Mouse (Mus musculus) heart, embryonic 13.5 days (tissue): Measurements from ENCODE around the gene Scfd2. TPM values are rescaled to one million over a fixed set of nuclear protein-coding genes. Genes with fewer than 3 reads are reported as not detected.

Source experiments
- ATAC-seq: fragments of 200-750 bp; cut with Nextera tagmentation; 2 replicates; pipeline ENCODE4 v1.8.0; 2017; ENCODE audit warnings: moderate TSS enrichment; ENCODE audit not compliant: insufficient number of reproducible peaks, low FRiP score, low TSS enrichment; ENCODE audit errors: extremely low read depth
- H3K27ac ChIP-seq: fragments of 300-500 bp; sonication (generic); replicated peaks from 2 replicates; pipeline ENCODE4 v1.5.1; 2015; ENCODE audit warnings: moderate library complexity, mild to moderate bottlenecking, inconsistent platforms
- H3K27me3 ChIP-seq: fragments of 300-500 bp; sonication (generic); replicated peaks from 2 replicates; pipeline ENCODE4 v1.6.1; 2015; ENCODE audit warnings: mild to moderate bottlenecking, inconsistent platforms
- H3K36me3 ChIP-seq: fragments of 300-500 bp; sonication (generic); 2 replicates; pipeline ENCODE4 v1.6.1; 2015; ENCODE audit warnings: mild to moderate bottlenecking, inconsistent platforms
- H3K4me1 ChIP-seq: fragments of 300-500 bp; sonication (generic); 2 replicates; pipeline ENCODE4 v1.6.1; 2015; ENCODE audit warnings: inconsistent platforms
- H3K4me2 ChIP-seq: fragments of 300-500 bp; sonication (generic); 2 replicates; pipeline ENCODE4 v1.6.1; 2015; ENCODE audit warnings: inconsistent platforms, mild to moderate bottlenecking, moderate library complexity
- H3K4me3 ChIP-seq: fragments of 300-500 bp; sonication (generic); 2 replicates; pipeline ENCODE4 v1.5.1; 2015; ENCODE audit warnings: moderate library complexity, mild to moderate bottlenecking, inconsistent platforms
- H3K9ac ChIP-seq: fragments of 300-500 bp; sonication (generic); 2 replicates; pipeline ENCODE4 v1.6.1; 2015; ENCODE audit warnings: inconsistent platforms, mild to moderate bottlenecking, moderate library complexity
- H3K9me3 ChIP-seq: fragments of 300-500 bp; sonication (generic); 2 replicates; pipeline ENCODE4 v1.6.1; 2016; ENCODE audit warnings: inconsistent platforms
- WGBS: fragments of 180-500 bp; shearing (Covaris S2); methylation state at CpG from one replicate; pipeline ENCODE4 v1.1.7; 2015; ENCODE audit warnings: mixed read lengths; 5-methylcytosine and 5-hydroxymethylcytosine counted together
- polyA plus RNA-seq: library from polyadenylated mRNA; unstranded; fragments of >200 nt; fragmentation: Nextera tagmentation; extraction: Ambion mirVana; gene quantifications from 2 replicates; pipeline ENCODE4 v1.2.1, GENCODE M21; 2015

Scfd2 gene
- polyA plus RNA-seq, 1 experiment from 2014 or later = 12.4 TPM

DNA sequence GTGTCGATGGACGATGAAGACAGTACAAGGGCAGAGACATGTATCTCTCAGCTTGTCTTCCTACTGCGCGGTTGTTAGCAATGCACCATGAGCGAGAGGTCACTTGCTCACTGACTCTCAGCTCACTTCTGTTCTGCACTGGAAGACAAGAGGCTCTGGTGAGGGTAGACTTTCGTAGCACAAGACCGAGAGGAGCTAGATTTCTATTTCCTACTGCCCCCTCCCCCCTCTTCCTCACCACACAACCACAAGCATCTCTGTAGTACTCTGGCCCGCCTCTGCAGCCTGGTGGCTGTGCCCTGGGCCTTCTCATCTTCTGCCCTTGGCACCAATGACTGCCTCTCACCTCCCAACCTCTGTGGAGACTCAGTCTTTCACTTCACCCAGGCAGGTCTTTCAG lies 331.1 kb downstream of the Scfd2 start:
- H3K9ac ChIP-seq = peak overlapping the region; percentile 66
- 51% methylated on average over 8 of the region's 8 CpGs for WGBS
- no peaks in the 10 kb centered on the region for H3K9me3 ChIP-seq
- ATAC-seq = no peak
- peaks cover 38% of the 10 kb centered on the region for H3K36me3 ChIP-seq
- no peaks in the 10 kb centered on the region for H3K27me3 ChIP-seq
- peaks cover 75% of the 10 kb centered on the region for H3K4me1 ChIP-seq
- H3K4me2 ChIP-seq = peak overlapping the region; percentile 94; the same call in 1 of the 2 replicates
- H3K4me3 ChIP-seq = no peak overlapping the region
- H3K27ac ChIP-seq = peak overlapping the region; percentile 80

DNA sequence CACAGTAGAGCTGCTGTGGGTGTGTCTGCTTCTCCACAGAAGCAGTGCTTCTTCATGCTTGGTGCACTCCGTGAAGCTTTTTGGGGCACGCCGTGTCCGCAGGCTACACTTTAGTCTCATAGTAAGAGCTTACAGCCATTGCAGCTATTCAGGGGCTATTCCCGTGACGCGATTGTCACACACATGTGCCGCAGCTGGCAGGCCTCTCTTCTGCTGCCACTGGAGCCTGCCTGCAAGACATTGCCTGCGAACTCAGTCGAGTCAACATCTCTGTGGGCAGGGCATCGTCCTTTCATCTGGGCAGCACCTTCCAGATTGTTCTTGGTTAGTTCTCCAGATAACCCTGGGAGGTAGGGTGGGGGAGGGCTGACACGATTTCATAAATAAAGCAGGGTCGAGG lies 331.8 kb downstream of the Scfd2 start:
- no peaks in the 10 kb centered on the region for H3K9me3 ChIP-seq
- no peak for ATAC-seq
- peaks cover 38% of the 10 kb centered on the region for H3K36me3 ChIP-seq
- H3K4me3 ChIP-seq = no peak overlapping the region
- no peaks in the 10 kb centered on the region for H3K27me3 ChIP-seq
- WGBS = 70% methylated on average over 13 of the region's 13 CpGs
- H3K4me2 ChIP-seq = peak overlapping the region; percentile 94
- peak overlapping the region; percentile 80 for H3K27ac ChIP-seq
- H3K9ac ChIP-seq = peak overlapping the region; percentile 66
- peaks cover 69% of the 10 kb centered on the region for H3K4me1 ChIP-seq

DNA sequence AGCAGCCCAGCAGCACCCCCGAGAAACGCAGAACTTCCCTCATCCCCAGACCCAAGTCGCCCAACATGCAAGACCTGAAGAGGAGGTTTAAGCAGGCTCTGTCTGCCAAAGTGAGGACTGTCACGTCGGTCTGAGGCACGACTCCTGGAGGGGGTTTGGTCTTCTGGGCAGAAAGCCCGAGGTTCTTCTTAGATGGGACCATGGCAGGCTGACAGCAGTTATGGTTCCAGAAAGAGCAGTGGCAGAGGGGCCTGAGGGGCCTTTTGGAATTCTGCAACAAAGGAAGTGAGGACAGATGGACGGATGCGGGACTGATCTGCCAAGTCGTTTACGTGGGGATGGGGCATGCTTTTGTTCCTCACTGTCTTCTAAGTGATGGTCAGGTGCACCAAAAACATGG lies 333.1 kb downstream of the Scfd2 start:
- Histone ChIP-seq H3K9ac (peak overlapping the region; percentile 100), H3K9me3 (no peaks in the 10 kb centered on the region), H3K27me3 (0 out of 2 replicates have a peak, but pooled peaks cover 1% of the 10 kb centered on the region), H3K36me3 (peaks cover 38% of the 10 kb centered on the region), H3K27ac (peak overlapping the region; percentile 95), H3K4me1 (peaks cover 70% of the 10 kb centered on the region), H3K4me2 (peak overlapping the region; percentile 94), H3K4me3 (peak overlapping the region; percentile 100)
- ATAC-seq = no peak
- 56% methylated on average over 11 of the region's 11 CpGs for WGBS

- no peaks in the 10 kb centered on the region for H3K9me3 ChIP-seq
- H3K36me3 ChIP-seq = peaks cover 38% of the 10 kb centered on the region
- no peak for ATAC-seq
- H3K4me1 ChIP-seq = peaks cover 75% of the 10 kb centered on the region
- H3K27me3 ChIP-seq = 0 out of 2 replicates have a peak, but pooled peaks cover 3% of the 10 kb centered on the region
- H3K4me2 ChIP-seq = peak overlapping the region; percentile 94
- H3K4me3 ChIP-seq = peak overlapping the region; percentile 100
- H3K27ac ChIP-seq = peak overlapping the region; percentile 95
- 61% methylated on average over 22 of the region's 22 CpGs for WGBS
- peak overlapping the region; percentile 100 for H3K9ac ChIP-seq
Observed at GRCm38 (mm10) chr5:74197541-74198330, 333.8 kb downstream of the Scfd2 start.

GRCm38 (mm10) chr5:74196307-74196618 lies 335.3 kb downstream of the Scfd2 start:
- ATAC-seq = no peak
- peak overlapping the region; percentile 95 for H3K27ac ChIP-seq
- H3K4me1 ChIP-seq = peaks cover 77% of the 10 kb centered on the region
- WGBS = 1% methylated on average over 4 of the region's 4 CpGs
- no peaks in the 10 kb centered on the region for H3K9me3 ChIP-seq
- H3K9ac ChIP-seq = peak overlapping the region; percentile 100
- peak overlapping the region; percentile 94 for H3K4me2 ChIP-seq
- H3K27me3 ChIP-seq = 0 out of 2 replicates have a peak, but pooled peaks cover 3% of the 10 kb centered on the region
- peaks cover 38% of the 10 kb centered on the region for H3K36me3 ChIP-seq
- peak overlapping the region; percentile 100 for H3K4me3 ChIP-seq

GRCm38 (mm10) chr5:74195614-74196306 lies 335.8 kb downstream of the Scfd2 start:
- Histone ChIP-seq H3K4me3 (peak overlapping the region; percentile 100), H3K4me2 (peak overlapping the region; percentile 94), H3K27ac (peak overlapping the region; percentile 95), H3K36me3 (peaks cover 38% of the 10 kb centered on the region), H3K9ac (peak overlapping the region; percentile 100), H3K27me3 (0 out of 2 replicates have a peak, but pooled peaks cover 3% of the 10 kb centered on the region), H3K9me3 (no peaks in the 10 kb centered on the region), H3K4me1 (peaks cover 77% of the 10 kb centered on the region)
- ATAC-seq = no peak
- under 1% methylated on average over 27 of the region's 27 CpGs for WGBS

DNA sequence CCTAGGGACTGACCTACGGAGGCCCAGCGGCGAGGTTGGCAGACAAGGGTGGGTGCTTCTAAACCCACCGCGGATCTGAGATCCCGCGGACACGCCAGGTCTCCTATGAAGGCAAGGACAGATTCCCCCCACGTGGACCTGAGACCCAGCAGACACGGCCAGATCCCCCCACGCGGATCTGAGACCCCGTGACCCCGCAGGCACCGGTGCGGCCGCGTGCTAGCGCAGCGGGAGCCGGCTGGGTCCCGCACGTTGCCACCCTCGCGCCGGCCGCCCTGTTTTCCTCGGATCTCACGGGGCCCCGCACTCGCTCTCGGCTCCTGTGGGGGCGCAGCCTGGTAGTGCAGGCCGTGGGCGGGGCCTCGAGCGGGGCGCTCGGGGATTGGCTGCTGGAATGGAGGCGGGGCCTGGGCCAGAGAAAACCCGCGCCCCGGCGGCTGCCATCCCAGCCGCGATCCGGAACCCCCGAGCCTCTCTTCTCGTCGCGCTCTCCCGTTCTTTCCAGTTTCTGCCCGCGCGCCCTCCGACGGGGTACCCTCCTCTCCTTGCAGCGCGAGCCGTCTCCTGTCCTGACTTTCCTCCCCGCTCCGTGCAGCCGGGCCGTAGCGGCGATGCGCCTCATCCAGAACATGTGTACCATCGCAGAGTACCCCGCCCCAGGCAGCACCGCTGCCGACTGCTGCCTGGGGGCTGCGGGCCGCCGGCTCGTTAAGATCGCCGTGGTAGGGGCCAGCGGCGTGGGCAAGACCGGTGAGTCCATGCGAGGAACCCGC lies 336.5 kb downstream of the Scfd2 start, which contains the start of gene Rasl11b:
Gene Rasl11b (plus strand): TSS at position 446 of the 773 bp plus-strand sequence.
- WGBS = under 1% methylated on average over 82 of the region's 82 CpGs

DNA sequence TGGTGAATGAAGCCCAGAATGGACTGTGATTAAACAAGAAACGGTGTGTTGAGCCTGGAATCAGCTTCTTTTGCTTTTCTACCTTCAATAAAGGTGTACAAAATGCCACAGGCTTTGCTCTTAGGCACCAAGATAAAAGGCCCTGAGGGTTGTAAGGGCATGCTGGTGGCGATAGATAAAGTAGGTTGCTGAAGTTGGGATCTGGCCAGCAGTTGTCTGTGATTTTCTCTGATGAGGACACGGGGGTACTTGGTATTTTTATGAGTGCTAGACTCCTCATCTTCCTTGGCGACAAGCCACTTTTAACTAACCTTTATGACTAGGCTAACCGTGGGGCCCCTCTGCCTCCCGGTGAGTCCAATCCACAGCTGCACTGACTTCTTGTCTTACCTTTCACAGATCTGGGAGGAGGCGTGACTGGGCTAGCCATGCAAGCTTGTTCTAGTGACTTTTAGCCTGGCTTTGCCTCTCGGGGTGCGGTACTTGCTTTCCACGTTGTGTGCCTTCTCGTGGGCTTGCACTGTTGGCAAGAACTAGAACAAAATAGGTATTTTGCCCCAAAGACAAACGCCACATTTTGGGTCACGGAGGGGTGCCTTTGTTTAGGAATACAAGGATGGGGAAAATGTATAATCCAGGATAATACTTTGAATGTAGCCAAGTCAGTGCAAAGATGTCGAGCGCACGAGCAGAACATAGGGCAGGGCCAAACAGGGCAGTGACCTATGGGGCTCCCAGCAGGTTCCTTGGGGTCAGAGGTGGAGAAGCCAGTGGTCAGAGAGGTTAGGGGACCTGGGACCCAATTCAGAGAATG lies 337.3 kb downstream of the Scfd2 start:
- Histone ChIP-seq H3K4me1 (peaks cover 77% of the 10 kb centered on the region), H3K27me3 (0 out of 2 replicates have a peak, but pooled peaks cover 3% of the 10 kb centered on the region), H3K36me3 (peaks cover 26% of the 10 kb centered on the region), H3K4me2 (peak overlapping the region; percentile 94), H3K9me3 (no peaks in the 10 kb centered on the region), H3K4me3 (peak overlapping the region; percentile 100), H3K27ac (peak overlapping the region; percentile 80), H3K9ac (peak overlapping the region; percentile 100)
- peak; percentile 6; the same call in 1 of the 2 replicates for ATAC-seq
- WGBS = 25% methylated on average over 16 of the region's 16 CpGs

More for the DNA sequence above, 336.5 kb downstream of the Scfd2 start, which contains the start of gene Rasl11b:
- H3K4me3 ChIP-seq = peak within 1 kb of the TSS; percentile 100
- peak; percentile 84 for ATAC-seq
- H3K27ac ChIP-seq = peak within 1 kb of the TSS; percentile 95
- no peaks in the 10 kb centered on the region for H3K9me3 ChIP-seq
- peak within 1 kb of the TSS; percentile 94 for H3K4me2 ChIP-seq
- peak within 1 kb of the TSS; percentile 100 for H3K9ac ChIP-seq
- peaks cover 34% of the 10 kb centered on the region for H3K36me3 ChIP-seq
- H3K4me1 ChIP-seq = peaks cover 77% of the 10 kb centered on the region
- H3K27me3 ChIP-seq = 0 out of 2 replicates have a peak, but pooled peaks cover 3% of the 10 kb centered on the region

- Histone ChIP-seq H3K9ac (peak overlapping the region; percentile 100; the same call in 1 of the 2 replicates), H3K27ac (peak overlapping the region; percentile 80), H3K36me3 (peaks cover 20% of the 10 kb centered on the region), H3K4me2 (peak overlapping the region; percentile 94), H3K27me3 (0 out of 2 replicates have a peak, but pooled peaks cover 3% of the 10 kb centered on the region), H3K4me1 (peaks cover 77% of the 10 kb centered on the region), H3K4me3 (no peak overlapping the region), H3K9me3 (no peaks in the 10 kb centered on the region)
- WGBS = 50% methylated on average over 7 of the region's 7 CpGs
- no peak for ATAC-seq
Observed at GRCm38 (mm10) chr5:74193626-74194025, 337.9 kb downstream of the Scfd2 start.

DNA sequence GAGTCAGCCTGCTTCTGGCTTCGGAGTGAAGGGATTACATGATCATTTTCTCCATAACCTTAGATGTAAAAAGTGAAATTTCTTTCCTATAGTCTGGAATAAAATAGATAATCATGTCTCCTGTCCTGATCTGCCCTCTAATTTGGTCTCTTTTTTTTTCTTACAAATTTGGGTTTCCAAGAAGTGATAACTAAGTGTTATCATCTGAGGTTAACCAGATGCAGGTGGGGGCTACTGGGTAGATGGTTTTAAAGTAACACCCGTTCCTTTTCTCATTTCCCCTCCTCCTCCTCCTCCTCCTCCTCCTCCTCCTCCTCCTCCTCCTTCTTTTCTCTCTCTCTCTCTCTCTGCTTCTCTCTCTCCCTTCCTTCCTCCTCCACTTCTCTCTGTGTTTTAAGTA lies 338.6 kb downstream of the Scfd2 start:
- Histone ChIP-seq H3K27me3 (0 out of 2 replicates have a peak, but pooled peaks cover 3% of the 10 kb centered on the region), H3K4me1 (peaks cover 77% of the 10 kb centered on the region), H3K9me3 (no peaks in the 10 kb centered on the region), H3K4me2 (no peak overlapping the region), H3K4me3 (no peak overlapping the region), H3K36me3 (peaks cover 14% of the 10 kb centered on the region), H3K9ac (no peak overlapping the region), H3K27ac (peak overlapping the region; percentile 0; the same call in 1 of the 2 replicates)
- ATAC-seq = no peak
- WGBS = 39% methylated on average over 2 of the region's 2 CpGs
